Mouse (Mus musculus): Measurements from ENCODE around the gene 1810030O07Rik. TPM values are rescaled to one million over a fixed set of nuclear protein-coding genes. Genes with fewer than 3 reads are reported as not detected.

The 1810030O07Rik gene
- total and polyA plus RNA-seq, 3 experiments: 31.4 to 216 (median 32.3) TPM

DNA sequence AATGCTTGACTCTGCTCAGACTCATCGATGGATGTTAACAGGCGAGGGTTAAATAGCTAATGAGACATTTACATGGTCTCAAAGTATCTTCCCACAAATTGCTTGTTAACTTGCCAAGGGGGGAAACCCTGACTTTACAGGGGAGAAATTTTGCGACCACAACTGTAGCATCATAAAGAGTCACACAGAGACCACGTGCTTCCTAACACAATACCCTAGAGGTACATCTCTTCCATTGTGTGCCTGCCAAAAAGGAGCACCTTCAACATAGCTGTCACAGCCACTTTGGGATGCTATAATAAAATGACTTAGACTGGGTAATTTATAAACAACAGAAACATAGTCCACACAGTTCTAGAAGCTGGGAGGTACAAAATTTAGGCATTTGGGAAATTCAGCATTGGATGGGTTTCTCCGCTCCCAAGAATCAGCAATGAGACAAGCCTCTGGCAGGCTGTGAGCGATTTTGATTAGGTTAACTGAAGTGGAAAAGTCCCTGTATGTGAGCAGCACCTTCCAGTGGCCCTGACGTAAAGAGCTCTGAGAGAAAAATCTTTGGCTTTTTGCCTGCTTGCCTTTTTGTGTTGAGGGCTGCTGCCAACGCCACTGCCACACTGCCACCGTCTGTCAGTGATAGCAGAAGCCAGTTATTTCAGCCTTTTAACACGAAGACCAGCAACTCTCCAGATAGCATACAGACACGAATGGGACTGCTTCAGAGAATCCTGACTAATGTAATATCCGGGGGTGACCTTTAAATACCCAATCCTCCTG, 27.8 kb downstream of the 1810030O07Rik start:
- H3K36me3 ChIP-seq (ENCODE audit: control insufficient read depth in 1 of 2, insufficient read depth in 2 of 2, low read length in 2 of 2): no peaks in the 10 kb centered on the region; a peak in 1 of 4 replicates
- no peaks in the 10 kb centered on the region for H3K4me1 ChIP-seq (ENCODE audit: control insufficient read depth in 1 of 2, insufficient read depth in 2 of 2, low read length in 2 of 2)
- H3K27me3 ChIP-seq (ENCODE audit: control insufficient read depth in 1 of 2, insufficient read depth in 2 of 2, low read length in 2 of 2): no peaks in the 10 kb centered on the region
- H3K4me3 ChIP-seq (ENCODE audit: control insufficient read depth in 1 of 2, insufficient read depth in 1 of 2, low read depth in 2 of 2, low read length in 2 of 2): no peak overlapping the region
- no peaks in the 10 kb centered on the region for H3K79me2 ChIP-seq (ENCODE audit: control insufficient read depth, insufficient read depth, low read length, poor library complexity)
- DNase-seq (ENCODE audit: low read depth, low spot score): no peak
- H3K27ac ChIP-seq (ENCODE audit: control insufficient read depth, low read depth, low read length): no peak overlapping the region
- H3K9me3 ChIP-seq (replicated peaks; ENCODE audit: insufficient read depth, low read length): no peaks in the 10 kb centered on the region
- TF ChIP-seq CHD2 (IDR thresholded peaks at IDR 0.05; ENCODE audit: low read length): no peak
- peak in 1 of 3 experiments; percentile 6; a peak in 1 of 6 replicates for TF ChIP-seq CTCF (IDR thresholded peaks at IDR 0.05 in 2 of 3, conservative IDR thresholded peaks at IDR 0.05 in 1 of 3; ENCODE audit: control insufficient read depth in 1 of 3, insufficient read depth in 1 of 3, low read depth in 2 of 3, low read length in 3 of 3, poor library complexity in 1 of 3, severe bottlenecking in 1 of 3)
- 0 out of 2 replicates have a peak, but pooled peaks have one; percentile 18 for TF ChIP-seq SMC3 (IDR thresholded peaks at IDR 0.05; ENCODE audit: low read depth, low read length)
- H3K9ac ChIP-seq (ENCODE audit: control insufficient read depth, low read depth, low read length, poor library complexity, severe bottlenecking): no peak overlapping the region

DNA sequence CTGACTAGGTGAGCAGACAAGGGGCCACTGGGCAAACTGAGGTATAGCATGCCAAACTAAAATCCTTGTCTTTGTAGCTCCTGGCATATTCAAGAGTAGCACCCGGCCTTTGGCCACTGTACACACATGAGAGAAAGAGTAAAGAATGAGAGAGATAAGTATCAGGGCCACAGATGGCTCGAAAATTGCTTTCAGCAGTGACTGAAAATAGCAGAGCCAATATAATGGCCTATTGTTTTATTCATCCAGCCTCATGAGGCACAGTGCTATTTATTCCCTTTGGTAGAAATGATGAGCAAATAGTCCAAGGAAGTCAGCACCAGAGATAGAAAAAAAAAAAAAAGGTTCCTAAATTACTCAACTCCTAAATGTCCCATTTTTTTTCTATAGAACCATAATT, 28.5 kb downstream of the 1810030O07Rik start:
- no peak overlapping the region for H3K4me3 ChIP-seq (ENCODE audit: control insufficient read depth in 1 of 2, insufficient read depth in 1 of 2, low read depth in 2 of 2, low read length in 2 of 2)

DNA sequence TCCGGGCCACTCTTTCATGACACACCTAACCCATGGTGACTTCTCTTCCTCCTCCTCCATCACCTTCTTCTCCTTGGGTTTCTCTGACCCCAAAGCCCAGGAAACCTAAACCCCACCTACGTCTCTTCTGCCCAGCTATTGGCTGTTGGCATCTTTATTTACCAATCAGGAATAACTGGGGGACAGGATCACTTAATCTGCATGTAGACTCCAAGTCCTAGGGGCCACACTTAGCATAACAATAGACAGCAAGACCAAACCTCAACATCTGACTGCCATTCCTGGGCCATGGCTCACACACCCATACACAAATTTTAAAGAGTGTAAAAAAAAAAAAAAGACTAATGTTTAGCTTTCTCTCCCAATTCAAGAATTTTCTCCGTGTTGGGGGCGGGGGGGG, 48.3 kb downstream of the 1810030O07Rik start:
- H3K9ac ChIP-seq (ENCODE audit: control insufficient read depth, low read depth, low read length, poor library complexity, severe bottlenecking): no peak overlapping the region
- H3K79me2 ChIP-seq (ENCODE audit: control insufficient read depth, insufficient read depth, low read length, poor library complexity): no peaks in the 10 kb centered on the region
- no peaks in the 10 kb centered on the region for H3K4me1 ChIP-seq (ENCODE audit: control insufficient read depth in 1 of 2, insufficient read depth in 2 of 2, low read length in 2 of 2)
- no peak overlapping the region for H3K27ac ChIP-seq (ENCODE audit: control insufficient read depth, low read depth, low read length)
- no peak for TF ChIP-seq BHLHE40 (IDR thresholded peaks at IDR 0.05; ENCODE audit: borderline replicate concordance, low read depth, low read length)
- no peak for TF ChIP-seq GATA1 (IDR thresholded peaks at IDR 0.05; ENCODE audit: low read depth, low read length)
- no peak for TF ChIP-seq ZNF384 (IDR thresholded peaks at IDR 0.05; ENCODE audit: low read depth, low read length)
- TF ChIP-seq SIN3A (IDR thresholded peaks at IDR 0.05; ENCODE audit: low read length): no peak
- no peak for TF ChIP-seq CHD1 (IDR thresholded peaks at IDR 0.05; ENCODE audit: low read depth, low read length)
- TF ChIP-seq MYB (IDR thresholded peaks at IDR 0.05; ENCODE audit: low read depth, low read length): no peak
- TF ChIP-seq NELFE (IDR thresholded peaks at IDR 0.05; ENCODE audit: low read depth, low read length): no peak
- DNase-seq (ENCODE audit: low read depth, low spot score): no peak
- no peak overlapping the region for H3K4me3 ChIP-seq (ENCODE audit: control insufficient read depth in 1 of 2, insufficient read depth in 1 of 2, low read depth in 2 of 2, low read length in 2 of 2)
- no peaks in the 10 kb centered on the region for H3K36me3 ChIP-seq (ENCODE audit: control insufficient read depth in 1 of 2, insufficient read depth in 2 of 2, low read length in 2 of 2)
- no peaks in the 10 kb centered on the region for H3K27me3 ChIP-seq (ENCODE audit: control insufficient read depth in 1 of 2, insufficient read depth in 2 of 2, low read length in 2 of 2)
- H3K9me3 ChIP-seq (replicated peaks; ENCODE audit: insufficient read depth, low read length): no peaks in the 10 kb centered on the region

More for the DNA sequence above, 28.5 kb downstream of the 1810030O07Rik start:
- H3K9me3 ChIP-seq (replicated peaks; ENCODE audit: insufficient read depth, low read length): no peaks in the 10 kb centered on the region
- no peak for TF ChIP-seq MXI1 (IDR thresholded peaks at IDR 0.05; ENCODE audit: low read depth, low read length)
- no peak for TF ChIP-seq ELF1 (IDR thresholded peaks at IDR 0.05; ENCODE audit: low read depth, low read length)
- no peak for TF ChIP-seq USF2 (IDR thresholded peaks at IDR 0.05; ENCODE audit: borderline replicate concordance in 1 of 2, insufficient read depth in 1 of 2, low read depth in 1 of 2, low read length in 2 of 2)
- no peak for TF ChIP-seq USF1 (IDR thresholded peaks at IDR 0.05; ENCODE audit: low read depth, low read length)
- no peak for TF ChIP-seq CTCF (IDR thresholded peaks at IDR 0.05 in 2 of 3, conservative IDR thresholded peaks at IDR 0.05 in 1 of 3; ENCODE audit: control insufficient read depth in 1 of 3, insufficient read depth in 1 of 3, low read depth in 2 of 3, low read length in 3 of 3, poor library complexity in 1 of 3, severe bottlenecking in 1 of 3)
- TF ChIP-seq UBTF (IDR thresholded peaks at IDR 0.05; ENCODE audit: borderline replicate concordance, insufficient read depth, low read depth, low read length): no peak
- H3K9ac ChIP-seq (ENCODE audit: control insufficient read depth, low read depth, low read length, poor library complexity, severe bottlenecking): no peak overlapping the region
- no peak for DNase-seq (ENCODE audit: low read depth, low spot score)
- H3K27me3 ChIP-seq (ENCODE audit: control insufficient read depth in 1 of 2, insufficient read depth in 2 of 2, low read length in 2 of 2): no peaks in the 10 kb centered on the region
- H3K79me2 ChIP-seq (ENCODE audit: control insufficient read depth, insufficient read depth, low read length, poor library complexity): no peaks in the 10 kb centered on the region
- H3K4me1 ChIP-seq (ENCODE audit: control insufficient read depth in 1 of 2, insufficient read depth in 2 of 2, low read length in 2 of 2): no peaks in the 10 kb centered on the region
- H3K36me3 ChIP-seq (ENCODE audit: control insufficient read depth in 1 of 2, insufficient read depth in 2 of 2, low read length in 2 of 2): no peaks in the 10 kb centered on the region
- no peak overlapping the region for H3K27ac ChIP-seq (ENCODE audit: control insufficient read depth, low read depth, low read length)

Data from MEL (cell line).